ENCODE assay signal across 9 mouse cellular contexts in the genomic region with DNA sequence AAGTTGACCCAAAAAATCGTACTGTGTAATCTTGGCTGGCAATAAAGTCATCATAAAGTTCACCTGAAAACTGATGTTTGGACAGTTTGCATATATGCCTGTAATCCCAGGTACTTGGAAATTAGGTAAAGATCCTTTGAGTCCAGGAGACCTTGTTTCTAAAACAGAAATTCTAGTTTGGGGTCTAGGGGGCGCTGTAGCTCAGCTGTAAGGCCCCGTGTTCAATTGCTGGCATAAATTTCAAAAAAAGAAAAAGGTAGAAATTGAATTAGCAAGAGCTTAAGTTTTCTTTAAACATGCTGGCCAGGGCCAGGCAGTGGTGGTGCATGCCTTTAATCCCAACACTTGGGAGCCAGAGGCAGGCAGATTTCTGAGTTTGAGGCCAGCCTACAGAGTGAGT. TPM values are rescaled to one million over a fixed set of nuclear protein-coding genes. Genes with fewer than 3 reads are reported as not detected.
A peak's percentile ranks its signal among the peaks of the same experiment; 100 is the strongest.
DNase-seq lines count a peak whose midpoint lies in the region; ATAC-seq and TF ChIP-seq lines count a peak whose summit lies in the region.
"Had no signal": no experiment of that assay in that cellular context is flagged by ENCODE, and none has a peak within 500 bp of the region (broad histone marks: within the 10 kb centered on the region; RNA-seq: fewer than 3 reads in every experiment).

No protein-coding gene starts in this region.

- TF ChIP-seq CTCF in liver, postnatal 0 days (IDR thresholded peaks at IDR 0.05; ENCODE audit: low read depth): peak; percentile 62

- H3K4me3 ChIP-seq in liver, postnatal 0 days (ENCODE audit: low read depth, low read length): no peak overlapping the region
- H3K4me3 ChIP-seq: erythroblast, embryonic 14.5 days had no signal

- no peak for TF ChIP-seq EP300 in liver, postnatal 0 days (IDR thresholded peaks at IDR 0.05; ENCODE audit: low read depth)

- 41% methylated on average over 3 of the region's 3 CpGs for WGBS in liver, postnatal 0 days (ENCODE audit: insufficient replicate concordance)

- no peak overlapping the region for H3K4me2 ChIP-seq in liver, postnatal 0 days (ENCODE audit: low read depth, low read length)

- H3K9me3 ChIP-seq in liver, postnatal 0 days (ENCODE audit: low read length): no peaks in the 10 kb centered on the region

- DNase-seq in cerebellum, adult 9-10 months: peak; percentile 46
- DNase-seq in left cerebral cortex, postnatal 14 days (ENCODE audit: low spot score in 2 of 2): peak; percentile 28 to 49
- DNase-seq in left cerebral cortex, postnatal 25 days (ENCODE audit: low spot score in 2 of 2): no peak
- DNase-seq in MN1 (ENCODE audit: low spot score): peak; percentile 58
- DNase-seq in liver, postnatal 0 days: no peak
- no peak for DNase-seq in urinary bladder, adult 2 months (ENCODE audit: low spot score)

- H3K36me3 ChIP-seq in liver, postnatal 0 days (replicated peaks; ENCODE audit: insufficient read depth, low read length): peaks cover 42% of the 10 kb centered on the region

- intact Hi-C loops in left cerebral cortex, postnatal 14 days (cut with DNase I): no loop called here
- intact Hi-C loops in left cerebral cortex, postnatal 25 days (cut with DNase I): loop anchor here (5.0 kb wide), 2 partner anchors 37 to 132 kb away; no protein-coding TSS in a partner anchor

- H3K4me1 ChIP-seq in liver, postnatal 0 days (ENCODE audit: insufficient read depth): no peaks in the 10 kb centered on the region

- no peak overlapping the region for H3K9ac ChIP-seq in liver, postnatal 0 days (replicated peaks)

- no peak for ATAC-seq in cerebellum, adult (ENCODE audit: insufficient number of reproducible peaks, low FRiP score, low TSS enrichment)
- ATAC-seq in liver, postnatal 0 days: no peak
- no peak for ATAC-seq in granulocyte monocyte progenitor cell, adult 5-6 weeks (replicated peaks; ENCODE audit: poor library complexity, severe bottlenecking)

- H3K27me3 ChIP-seq in liver, postnatal 0 days (ENCODE audit: insufficient read depth, low read length): no peaks in the 10 kb centered on the region

- H3K27ac ChIP-seq in liver, postnatal 0 days (ENCODE audit: low read depth): no peak overlapping the region

RNA-seq across cellular contexts. Expression of gene Rbx1, which starts 9.6 kb away (rescaled TPM):
- 100 to 1,000 TPM; 128 to 139 TPM for total RNA-seq in left cerebral cortex, postnatal 14 days (2021)
- total RNA-seq in left cerebral cortex, postnatal 25 days (2021): 100 to 1,000 TPM; 132 to 133 TPM
- 234 and 241 TPM in 2 replicates for polyA plus RNA-seq in liver, postnatal 0 days (2015; fragmentation: Nextera tagmentation; extraction: Ambion mirVana)
- 251 and 317 TPM in 2 replicates for total RNA-seq in granulocyte monocyte progenitor cell, adult 5-6 weeks (2014; fragmentation: Nextera tagmentation)
- total RNA-seq in granulocyte monocyte progenitor cell, adult 5-6 weeks (2017): 170 and 241 TPM in 2 replicates
- polyA plus RNA-seq in urinary bladder, adult 2 months (2012; rRNA removed): 152 and 157 TPM in 2 replicates

Comparison
In these comparisons a context has a peak if more than half of its experiments do, and no peak if none do; other contexts are left out.
1. DNase-seq: peak in cerebellum, adult 9-10 months (single experiment), left cerebral cortex, postnatal 14 days (2 of 2) and MN1 (single experiment); none in left cerebral cortex, postnatal 25 days (0 of 2), liver, postnatal 0 days (single experiment) and urinary bladder, adult 2 months (single experiment).